Mouse (Mus musculus) ES-Bruce4 (cell line): ENCODE data around the gene 2410004B18Rik.

Source experiments
- CTCF ChIP-seq: IDR thresholded peaks from one replicate; pipeline ENCODE4 v1.8.1; 2011; ENCODE audit warnings: low read depth, low read length
- EP300 ChIP-seq: IDR thresholded peaks from 2 replicates; pipeline ENCODE4 v1.6.1; 2011; ENCODE audit warnings: low read depth, low read length; ENCODE audit not compliant: insufficient read depth
- POLR2A ChIP-seq: IDR thresholded peaks from one replicate; pipeline ENCODE4 v1.8.1; 2011; ENCODE audit warnings: low read length; ENCODE audit not compliant: insufficient read depth

GRCm38 (mm10) chr3:145985333-145985925, 47.6 kb downstream of the 2410004B18Rik start:
- TF ChIP-seq CTCF, result no peak
- TF ChIP-seq EP300, result no peak
- no peak for TF ChIP-seq POLR2A
